Mouse (Mus musculus) fibroblast of lung, adult 2 months (primary cell): ENCODE measurements around the gene Dtx4.

Experiments
- DNase-seq: peaks from one replicate; pipeline ENCODE4 v3.0.0-alpha.2; 2011; ENCODE audit warnings: low read depth

Dtx4 gene

DNA sequence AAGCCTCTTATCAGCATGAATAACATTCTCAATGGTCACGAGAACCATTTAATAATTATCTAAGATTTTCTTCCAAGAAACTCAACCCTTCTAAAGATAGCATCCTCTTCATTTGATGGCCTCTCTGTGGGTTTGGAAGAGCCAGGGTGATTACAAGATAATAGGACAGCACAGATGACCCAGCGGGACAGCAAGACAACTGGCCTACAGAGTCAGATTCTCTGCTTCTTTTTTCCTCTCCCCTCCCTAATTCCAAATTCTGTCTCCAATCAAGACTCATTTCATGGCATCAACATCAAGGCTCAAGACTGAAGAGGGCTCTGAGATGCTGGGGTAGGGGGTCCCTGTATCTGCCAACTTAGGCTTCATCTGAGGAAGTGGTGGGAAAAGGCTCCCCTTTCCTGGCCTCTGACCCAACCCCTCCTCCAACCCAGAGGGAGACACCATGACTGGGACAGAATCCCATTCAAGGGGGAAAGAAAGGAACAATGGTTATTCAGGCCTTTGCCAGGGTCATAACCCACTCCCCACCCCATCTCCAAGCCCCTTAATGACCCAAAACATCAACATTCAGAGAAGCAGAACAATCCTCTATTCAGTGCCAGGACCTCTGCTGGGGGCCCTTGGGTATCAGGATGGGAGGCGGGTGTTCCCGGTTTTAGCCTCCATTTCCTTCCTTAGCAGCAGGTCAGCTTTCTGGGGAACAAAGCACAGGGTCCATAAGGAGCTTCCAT is 7.6 kb downstream of the Dtx4 start:
- no peak for DNase-seq

DNA sequence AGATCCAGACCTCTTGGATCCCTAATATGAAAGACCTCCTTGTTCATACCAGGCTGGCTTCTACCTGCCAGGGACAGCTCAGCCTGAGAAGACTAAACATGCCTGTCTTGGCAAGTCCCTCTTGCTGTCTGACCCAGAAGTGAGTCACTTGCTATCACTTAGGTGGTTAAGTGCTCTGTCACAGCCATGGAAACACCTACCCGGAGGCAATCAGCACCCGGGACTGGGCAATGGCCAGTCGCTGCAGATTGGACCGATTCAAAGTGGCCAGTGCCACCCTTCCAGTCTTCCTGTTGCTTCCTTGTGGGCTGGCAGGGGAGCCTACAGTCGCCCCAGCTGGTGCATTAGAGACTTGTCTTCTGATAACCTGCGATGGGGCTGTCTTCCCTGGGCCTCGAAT is 9.6 kb downstream of the Dtx4 start:
- no peak for DNase-seq

DNA sequence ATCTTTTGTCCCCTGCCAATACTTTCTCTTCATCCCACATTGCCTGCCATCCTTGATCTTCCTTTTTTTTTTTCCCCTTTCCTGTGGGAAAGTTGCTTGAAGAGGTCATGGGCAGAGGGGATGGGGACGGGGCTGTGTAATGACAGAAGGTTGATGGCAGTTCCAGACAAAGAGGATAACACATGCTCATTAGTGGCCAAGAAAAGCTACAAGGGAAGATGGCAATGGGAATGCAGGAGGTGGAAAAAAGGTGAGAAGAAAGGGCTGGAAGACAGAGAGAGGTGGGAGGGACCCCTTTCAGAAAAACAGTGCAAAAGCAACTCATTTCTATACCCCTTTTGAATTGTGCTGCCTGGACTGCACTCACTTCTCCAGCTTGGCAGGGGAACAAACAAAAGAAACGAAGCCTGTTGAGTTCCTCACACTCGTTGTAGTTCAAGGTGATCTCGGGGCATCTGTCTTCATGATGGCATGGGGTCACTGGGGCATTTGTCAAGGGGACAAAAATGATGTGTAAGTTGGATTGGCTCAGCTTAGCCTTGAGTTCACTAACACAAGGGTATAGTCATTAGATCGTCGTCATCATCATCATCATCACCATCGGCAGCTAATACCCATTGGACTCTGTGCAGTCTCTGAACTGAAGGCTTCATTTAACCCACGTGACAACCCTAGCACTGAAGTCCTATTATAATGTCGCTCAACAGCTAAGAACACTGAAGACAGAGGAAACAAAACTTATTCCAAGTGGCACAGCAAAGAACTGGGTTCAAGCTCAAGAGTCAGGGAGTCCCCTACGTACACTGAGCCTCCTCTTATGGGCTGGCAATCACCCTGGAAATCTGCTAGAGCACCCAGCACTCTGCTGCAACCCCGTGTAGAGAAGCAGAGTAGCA is 11.3 kb downstream of the Dtx4 start:
- DNase-seq = no peak

DNA sequence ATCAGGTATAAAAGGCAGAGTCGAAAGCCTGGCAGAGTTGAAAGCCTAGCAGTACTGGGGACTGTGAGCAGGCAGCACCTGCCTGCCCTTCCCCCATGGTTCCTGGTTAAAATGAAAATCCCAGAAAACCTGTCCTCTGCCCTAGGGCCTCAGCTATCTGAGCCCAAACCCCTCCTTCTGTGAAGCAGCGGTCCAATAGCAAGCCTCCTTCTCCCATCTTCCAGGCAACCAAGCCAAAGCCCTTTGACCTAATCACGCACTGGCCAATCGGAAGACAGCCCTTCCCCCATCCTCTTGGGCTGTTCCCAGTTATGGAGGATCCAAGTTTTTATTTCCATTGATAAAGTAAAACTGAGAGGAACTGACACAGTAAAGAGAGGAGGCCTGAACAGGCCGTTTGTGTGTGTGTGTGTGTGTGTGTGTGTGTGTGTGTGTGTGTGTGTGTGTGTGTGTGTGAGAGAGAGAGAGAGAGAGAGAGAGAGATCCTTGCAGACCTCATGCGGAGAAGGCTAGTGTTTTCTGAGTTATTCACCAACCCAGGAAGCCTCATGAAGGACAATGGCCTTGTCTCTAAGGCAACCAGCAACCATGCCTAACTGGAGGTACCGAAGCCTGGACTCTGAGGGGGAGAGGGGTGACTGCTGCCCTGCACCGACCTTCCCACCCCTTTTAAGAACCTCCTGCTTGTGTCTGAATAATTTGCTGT is 12.1 kb downstream of the Dtx4 start:
- DNase-seq = no peak

DNA sequence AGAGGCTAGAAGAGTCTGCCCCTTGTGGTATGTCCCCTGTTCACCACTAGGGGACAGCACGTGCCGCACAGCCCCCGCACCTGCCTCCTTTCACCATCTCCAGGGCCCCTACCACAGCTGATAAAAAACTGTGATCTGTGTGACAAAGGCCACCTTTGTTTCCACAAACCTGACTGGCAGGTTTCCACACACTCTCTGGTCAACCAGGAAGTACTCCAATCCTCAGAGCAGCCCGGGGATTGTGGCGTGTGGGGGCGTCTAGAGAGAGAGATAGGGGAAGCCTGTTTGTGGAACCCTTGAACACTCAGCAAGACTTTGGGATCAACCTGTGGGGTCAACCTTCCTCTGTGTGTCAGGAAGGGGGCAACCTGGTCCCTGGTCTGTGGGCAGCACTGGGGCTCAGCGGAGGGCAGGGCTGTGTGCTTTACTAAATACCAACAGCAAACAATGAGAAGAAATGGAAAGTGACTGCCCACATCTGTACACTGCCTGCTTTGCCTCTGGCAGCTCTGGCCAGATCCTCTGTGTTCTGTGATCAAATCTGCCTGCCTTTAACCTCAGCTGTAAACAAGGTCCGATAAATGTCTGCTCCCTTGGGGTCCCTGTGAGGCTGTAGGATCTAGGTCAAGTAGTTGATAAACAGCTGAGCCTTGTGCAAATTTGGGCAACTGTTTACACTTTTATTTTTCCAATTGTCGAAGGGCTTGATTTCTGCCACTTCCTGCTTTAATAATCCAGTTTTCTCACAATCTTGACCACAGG is 12.9 kb downstream of the Dtx4 start:
- DNase-seq = no peak

DNA sequence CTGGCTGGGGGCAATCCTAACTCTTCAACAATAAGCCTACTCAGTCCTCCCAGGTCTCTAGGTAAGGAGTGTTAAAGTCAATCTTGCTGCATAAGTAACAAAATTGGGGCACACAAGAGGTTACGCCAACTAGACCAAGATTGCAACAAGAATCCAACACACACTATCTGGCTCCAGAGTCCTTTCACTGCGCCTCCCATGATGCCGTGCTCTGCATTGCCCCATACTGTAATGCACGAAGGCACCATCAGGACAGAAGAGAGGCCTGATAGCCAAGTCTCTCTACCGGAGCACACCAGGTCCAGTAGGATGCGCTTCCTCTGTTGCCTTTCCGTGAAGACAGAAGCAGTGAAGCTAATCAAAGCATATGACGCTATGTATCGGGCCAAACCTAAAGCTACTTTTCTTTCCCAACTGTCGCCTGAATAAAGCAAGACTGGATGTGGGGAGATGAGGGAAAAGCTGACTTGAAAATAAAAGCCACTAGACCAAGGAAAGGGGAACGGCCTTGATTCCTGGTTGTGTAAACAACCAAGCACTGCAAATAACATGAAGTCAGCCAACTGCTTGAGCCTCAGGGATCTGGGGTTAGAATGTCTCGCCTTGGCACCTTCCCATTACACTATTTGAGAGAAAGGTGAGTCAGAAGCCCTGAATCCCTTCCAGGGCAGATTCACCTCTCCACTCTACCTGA is 13.6 kb downstream of the Dtx4 start:
- DNase-seq = no peak

DNA sequence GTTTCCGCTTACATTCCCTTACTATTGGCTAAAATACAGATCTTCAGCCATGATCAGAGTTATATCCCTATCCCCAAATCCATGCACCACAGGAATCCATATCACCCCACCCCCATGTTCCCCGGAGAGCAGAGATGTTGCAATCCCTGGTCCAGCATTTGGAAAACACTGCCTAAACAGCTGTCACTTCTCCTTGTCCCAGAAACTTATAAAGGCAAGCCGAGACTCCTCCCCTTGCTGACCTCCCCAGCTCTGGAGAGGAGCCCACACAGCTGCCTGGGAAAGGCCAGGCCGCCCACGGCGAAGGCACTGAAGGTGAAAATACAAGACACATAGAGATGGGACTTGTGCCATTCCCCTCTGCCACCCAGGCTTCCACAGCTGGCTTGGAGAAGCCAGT is 14.4 kb downstream of the Dtx4 start:
- DNase-seq = peak; percentile 71

DNA sequence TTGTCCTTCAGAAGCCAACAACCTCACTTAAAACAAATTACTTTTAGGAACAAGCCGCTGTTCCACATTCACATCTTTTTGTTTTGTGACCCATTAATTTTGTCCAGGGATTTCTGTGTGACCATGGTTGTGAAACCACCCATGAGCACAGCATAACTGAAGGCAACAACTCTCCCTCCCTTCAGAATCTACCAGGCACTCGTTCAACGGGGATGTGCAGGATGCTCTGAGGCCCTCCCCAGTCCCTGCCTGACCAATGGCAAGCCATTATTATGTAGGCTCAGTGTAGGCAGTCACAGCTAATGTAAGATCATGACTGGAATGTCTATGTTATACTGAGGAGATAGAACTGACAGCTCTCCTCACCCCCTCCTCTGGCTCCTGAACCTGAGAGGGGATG is 15.6 kb downstream of the Dtx4 start:
- DNase-seq = no peak

DNA sequence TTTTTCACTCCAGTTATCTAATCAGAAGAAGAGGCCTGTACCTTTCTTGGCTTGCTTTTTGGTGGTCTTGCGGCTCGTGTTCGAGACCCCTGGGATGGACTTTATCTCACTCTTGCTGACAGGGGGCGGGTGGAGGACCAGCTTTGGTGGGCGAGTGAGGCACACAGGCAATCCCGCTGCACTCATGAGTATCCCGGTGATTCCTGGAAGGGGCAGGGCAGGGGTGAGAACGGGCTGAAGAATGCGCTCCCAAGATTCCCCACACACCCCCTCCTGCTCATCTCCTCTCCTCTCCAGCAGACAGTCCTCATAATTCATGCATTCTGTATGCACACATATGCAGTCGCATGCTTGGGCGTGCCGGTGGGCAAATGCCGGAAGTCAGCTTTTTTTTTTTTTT is 16.0 kb downstream of the Dtx4 start:
- DNase-seq = no peak

DNA sequence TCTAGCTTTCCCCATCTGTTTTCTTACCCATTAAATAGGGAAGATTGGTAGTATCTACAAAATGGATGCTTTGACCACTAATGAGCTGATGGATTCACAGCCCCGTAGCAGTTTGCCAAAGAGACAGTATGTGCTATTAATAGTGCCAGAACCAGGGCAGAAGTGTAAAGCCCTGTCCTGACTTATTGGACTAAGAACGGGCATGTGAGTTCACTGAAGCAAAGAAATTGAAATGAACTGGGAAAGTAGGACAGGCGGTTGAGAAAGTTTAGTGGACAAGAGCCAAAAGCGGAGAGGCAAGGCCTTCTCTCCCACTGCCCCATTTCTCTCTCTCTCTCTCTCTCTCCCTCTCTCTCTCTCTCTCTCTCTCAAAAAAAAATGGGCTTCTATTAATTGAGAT is 17.0 kb downstream of the Dtx4 start:
- DNase-seq = no peak

DNA sequence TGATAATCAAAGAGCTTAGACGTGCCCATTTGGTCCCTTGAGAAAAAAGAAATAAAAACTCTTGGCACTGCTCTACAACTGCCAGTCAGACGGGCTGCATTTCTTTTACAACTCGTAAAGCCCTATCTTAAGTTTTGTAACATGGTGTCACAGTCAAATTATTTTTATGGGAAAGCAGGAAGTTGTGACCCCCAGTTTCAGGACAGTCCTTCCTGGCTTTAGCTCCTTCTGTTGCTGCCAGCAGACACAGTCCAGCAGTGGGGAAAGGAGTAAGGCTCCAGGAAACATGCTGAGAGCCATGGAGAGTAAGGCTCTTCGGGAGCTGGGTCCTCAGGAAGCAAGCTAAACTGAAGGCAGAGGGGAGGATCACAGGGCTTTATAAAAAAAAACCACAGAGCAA is 17.5 kb downstream of the Dtx4 start:
- no peak for DNase-seq

DNA sequence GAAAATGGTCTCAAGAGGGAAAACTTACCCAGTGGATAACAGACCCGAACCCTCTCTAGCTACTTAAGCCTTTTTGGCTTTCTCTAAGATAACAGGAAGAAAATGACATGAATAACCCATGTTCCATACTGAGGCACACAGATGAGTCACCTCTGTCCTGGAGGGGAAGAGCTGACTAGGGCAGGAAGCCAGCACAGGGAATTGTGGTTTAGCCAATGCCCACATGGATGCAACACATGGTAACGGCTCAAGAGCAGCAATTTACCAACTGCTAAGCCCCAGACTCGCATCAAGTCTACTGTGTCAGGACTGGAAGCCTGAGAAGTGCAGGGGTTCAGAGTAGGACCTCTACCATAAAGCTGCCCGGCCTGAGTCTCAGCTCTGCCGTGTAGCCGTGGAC is 22.9 kb downstream of the Dtx4 start:
- DNase-seq = no peak

DNA sequence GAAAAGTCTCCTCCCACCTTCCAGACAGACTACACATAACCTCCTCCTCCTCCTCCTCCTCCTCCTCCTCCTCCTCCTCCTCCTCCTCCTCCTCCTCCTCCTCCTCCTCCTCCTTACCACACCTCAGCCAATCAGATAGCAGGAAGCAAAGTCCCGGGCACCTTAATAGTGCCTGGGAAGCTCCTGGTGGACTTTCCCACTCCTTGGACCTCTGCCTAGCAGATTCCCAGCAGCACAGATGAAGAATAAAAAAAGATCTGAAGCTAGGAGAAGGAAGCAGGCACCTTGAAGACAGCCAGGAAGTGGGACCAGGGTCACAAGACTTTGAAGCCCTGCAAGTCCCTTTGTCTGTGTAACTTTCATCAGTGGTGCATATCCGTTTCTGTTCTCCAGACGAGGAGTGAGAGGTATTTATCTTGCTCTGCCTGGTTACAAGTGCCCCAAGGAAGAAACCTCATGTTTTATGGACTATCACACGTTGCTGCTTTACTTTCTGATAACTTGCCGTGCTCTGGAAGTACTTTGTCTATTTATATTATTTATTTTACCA is 24.5 kb downstream of the Dtx4 start:
- DNase-seq = no peak

DNA sequence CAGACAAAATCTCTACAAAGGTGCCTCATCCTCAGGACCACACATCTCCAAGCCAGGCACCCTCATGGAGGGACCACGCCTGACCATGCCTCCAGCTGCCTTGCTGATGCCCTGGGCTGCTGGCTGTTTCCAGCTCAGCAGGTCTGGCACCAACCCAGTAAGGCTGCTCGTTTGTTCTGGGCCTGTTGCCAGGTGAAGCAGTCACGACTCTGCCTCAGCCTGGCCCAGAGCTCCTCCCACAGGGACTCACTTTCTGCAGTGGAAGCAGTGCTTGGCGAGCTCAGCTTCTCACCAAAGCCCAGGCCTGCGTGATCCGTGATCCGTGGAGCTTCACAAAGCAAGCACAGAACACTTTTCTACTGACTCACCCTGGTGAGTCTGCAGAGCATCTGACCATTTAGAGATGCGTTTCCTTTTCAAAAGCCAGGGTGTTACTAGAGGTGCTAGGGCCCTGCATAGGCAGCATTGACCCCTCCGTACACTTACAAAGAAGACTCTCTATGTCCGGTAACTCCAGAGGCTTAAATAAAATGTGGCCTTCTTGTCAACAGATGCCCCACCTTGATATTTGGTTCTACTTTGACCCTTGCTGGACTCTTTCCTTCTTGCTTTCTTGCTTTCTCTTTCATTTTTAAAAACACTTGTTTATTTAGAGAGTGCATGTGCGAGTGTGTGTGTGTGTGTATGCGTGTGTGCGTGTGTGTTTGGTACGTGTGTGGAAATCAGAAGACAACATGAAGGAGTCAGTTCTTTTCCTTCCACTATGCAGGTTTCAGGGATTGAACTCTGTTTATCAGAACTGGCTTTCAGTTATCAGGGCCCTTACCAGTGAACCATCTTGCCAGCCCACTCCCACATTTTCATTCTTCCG is 25.6 kb downstream of the Dtx4 start:
- peak; percentile 98 for DNase-seq

DNA sequence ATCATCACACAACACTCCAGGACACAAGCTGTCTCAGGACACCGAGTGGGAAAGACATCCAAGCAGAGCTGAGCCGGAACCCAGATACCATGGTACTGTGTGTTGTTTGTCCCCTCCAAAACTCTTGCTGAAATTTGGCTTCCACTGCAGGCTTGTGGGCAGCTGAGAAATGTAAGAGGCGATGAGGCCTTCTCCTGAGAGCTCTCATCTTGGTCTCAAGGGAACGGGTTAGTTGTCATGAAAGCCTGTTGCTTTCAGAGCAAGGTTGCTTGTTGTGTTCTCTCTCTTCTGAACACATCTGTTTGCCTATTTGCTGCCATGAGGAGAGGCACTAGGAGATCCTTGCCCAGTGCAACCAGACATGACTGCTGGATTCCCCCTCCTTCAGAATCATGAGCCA is 27.3 kb downstream of the Dtx4 start:
- no peak for DNase-seq

DNA sequence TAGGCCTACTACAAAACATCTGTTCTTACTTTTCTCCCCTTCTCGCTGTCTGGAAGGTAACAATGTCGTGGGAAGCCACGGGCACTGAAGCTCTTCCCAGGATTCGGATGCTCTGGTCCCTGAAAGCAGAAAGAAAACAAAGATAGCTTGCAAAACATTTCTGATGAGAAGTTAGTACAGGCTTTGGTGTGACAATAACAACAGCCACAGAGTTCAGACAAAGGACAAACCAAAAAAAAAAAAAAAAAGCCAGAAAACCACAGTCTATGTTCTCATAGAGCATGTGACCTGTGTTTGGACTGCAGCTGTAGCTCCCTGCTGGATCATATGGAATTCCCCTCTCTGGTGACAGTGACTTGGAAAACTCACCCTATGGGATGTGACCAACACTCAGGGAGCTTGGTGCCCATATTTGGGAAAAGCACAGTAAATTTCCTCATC is 28.0 kb downstream of the Dtx4 start:
- no peak for DNase-seq

DNA sequence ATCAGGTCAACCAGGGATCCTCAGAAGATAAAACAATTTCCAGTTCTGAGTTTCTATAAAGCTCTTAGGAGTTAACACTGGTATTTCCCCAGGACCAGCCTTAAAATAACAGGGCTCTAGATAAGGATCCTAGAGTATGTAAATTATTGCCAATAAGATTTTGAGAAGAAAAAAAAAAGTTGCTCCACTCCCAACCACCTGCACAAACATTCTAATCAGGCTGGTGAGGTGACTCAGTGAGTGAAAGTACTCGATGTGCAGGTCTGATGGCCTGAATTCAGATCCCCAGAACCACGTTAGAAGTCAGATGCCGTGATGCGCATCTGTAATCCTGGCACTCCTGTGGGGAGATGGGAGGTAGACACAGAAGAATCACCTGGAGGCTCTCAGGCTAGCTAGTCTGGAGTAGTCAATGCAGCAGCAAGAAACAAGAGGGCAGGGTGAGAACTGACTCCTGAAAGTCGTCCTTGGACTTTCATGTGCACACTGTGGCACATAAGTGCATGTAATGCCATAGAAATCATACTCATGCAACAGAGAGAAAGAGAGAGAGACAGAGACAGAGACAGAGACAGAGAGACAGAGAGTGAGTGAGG is 28.8 kb downstream of the Dtx4 start:
- DNase-seq = no peak

DNA sequence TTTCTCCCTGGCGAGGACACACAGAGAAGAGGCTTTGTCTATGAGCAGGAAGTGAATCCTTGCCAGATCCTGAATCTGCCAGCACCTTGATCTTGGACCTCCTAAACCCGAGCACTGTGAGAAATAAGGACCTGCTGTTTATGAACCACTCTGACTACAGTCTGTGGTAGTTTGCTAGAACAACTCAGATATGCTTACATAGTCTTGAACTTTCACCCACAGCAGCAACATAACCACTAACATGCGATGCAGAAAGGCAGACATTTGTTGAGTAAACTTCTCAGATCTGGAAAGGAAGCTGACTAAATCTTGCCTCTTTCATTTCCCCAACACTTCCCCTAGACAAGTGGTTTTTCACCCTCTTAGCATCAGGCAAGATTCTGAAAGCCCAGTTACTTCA is 29.4 kb downstream of the Dtx4 start:
- no peak for DNase-seq

DNA sequence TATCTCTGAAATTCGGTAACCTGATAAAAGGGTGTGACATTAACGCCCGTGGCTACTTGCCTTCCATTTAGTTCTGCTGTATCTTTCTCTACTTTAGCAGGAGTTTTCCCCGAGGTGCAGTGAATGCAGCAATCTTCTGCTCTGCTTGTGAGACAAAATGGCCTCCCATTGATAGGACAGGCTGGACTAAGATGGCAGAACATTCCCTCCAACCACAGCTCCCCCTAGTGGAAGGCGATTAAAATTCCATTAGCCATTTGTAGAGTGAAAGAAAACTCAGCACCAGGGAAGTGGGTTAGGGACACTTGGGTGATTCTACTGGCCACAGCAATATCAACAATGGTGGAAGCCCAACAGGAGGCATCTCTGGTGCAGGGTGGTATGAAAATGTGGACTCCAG is 33.8 kb downstream of the Dtx4 start:
- DNase-seq = no peak

DNA sequence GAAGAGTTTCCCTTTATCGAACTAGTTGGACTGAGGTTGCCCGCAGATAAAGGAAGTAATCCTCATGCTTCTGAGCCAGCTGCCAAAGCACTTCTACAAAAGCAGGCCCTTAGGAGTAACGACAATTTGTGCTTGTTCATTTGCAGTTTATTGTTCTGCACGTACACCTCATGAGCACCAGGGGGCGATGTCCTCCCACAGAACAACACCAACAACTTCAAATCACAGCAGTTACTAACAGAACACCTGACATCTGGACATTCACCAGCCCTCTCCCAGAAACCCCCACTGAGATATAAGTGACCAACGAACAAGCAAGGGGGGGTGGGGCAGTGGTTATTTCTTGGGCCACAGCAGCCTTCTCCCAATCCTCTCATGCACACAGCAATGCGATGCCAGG is 35.0 kb downstream of the Dtx4 start:
- DNase-seq = no peak
